Mouse (Mus musculus): ENCODE data around the gene Ggnbp2.
"Not testable (repeated sequence)": the region's sequence is repeated elsewhere in the genome, so short reads cannot be mapped to it uniquely, and the experiment has no call there.

The Ggnbp2 gene

DNA sequence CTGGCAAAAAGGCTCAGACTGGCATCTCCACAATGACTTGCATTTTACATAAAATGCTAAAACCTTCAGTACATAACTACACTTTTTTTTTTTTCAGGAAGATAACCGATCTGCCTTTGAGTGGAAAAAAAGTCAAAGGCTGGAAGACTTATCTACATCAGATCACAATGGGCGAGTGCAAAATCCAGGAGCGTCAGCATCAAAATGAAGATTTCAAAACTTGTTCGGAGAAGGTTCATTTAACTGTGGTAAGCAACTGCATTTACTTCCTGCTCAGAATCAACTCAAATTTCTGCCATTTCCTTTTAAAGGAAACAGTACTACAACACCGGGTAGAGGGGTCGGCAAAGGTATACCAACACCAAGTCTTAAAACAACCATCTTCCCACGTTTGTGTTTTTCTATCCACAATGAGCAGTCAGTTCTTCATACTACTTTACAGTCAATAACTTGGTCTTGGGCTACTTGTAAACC is 1.8 kb downstream of the Ggnbp2 start:
- Histone ChIP-seq H3K36me3 (ENCODE audit: control insufficient read depth, insufficient read depth, low read length, poor library complexity, severe bottlenecking) (peaks cover 2% of the 10 kb centered on the region; the same call in 1 of the 2 replicates), H3K27me3 (ENCODE audit: control insufficient read depth, insufficient read depth, low read length, poor library complexity, severe bottlenecking) (no peaks in the 10 kb centered on the region)
- peak; percentile 18 for DNase-seq (ENCODE audit: low read depth, low spot score)

GRCm38 (mm10) chr11:84867586-84867985 is 3.0 kb downstream of the Ggnbp2 start:
- H3K36me3 ChIP-seq (ENCODE audit: control insufficient read depth, insufficient read depth, low read length, poor library complexity, severe bottlenecking), result peaks cover 2% of the 10 kb centered on the region; the same call in 1 of the 2 replicates
- H3K27me3 ChIP-seq (ENCODE audit: control insufficient read depth, insufficient read depth, low read length, poor library complexity, severe bottlenecking), result no peaks in the 10 kb centered on the region
- DNase-seq (ENCODE audit: low read depth, low spot score), result no peak

GRCm38 (mm10) chr11:84865268-84865667 is 5.3 kb downstream of the Ggnbp2 start:
- no peak for DNase-seq (ENCODE audit: low read depth, low spot score)
- Histone ChIP-seq H3K27me3 (ENCODE audit: control insufficient read depth, insufficient read depth, low read length, poor library complexity, severe bottlenecking) (no peaks in the 10 kb centered on the region), H3K36me3 (ENCODE audit: control insufficient read depth, insufficient read depth, low read length, poor library complexity, severe bottlenecking) (peaks cover 4% of the 10 kb centered on the region; the same call in 1 of the 2 replicates)

GRCm38 (mm10) chr11:84855285-84855684 is 15.3 kb downstream of the Ggnbp2 start:
- H3K27me3 ChIP-seq (ENCODE audit: control insufficient read depth, insufficient read depth, low read length, poor library complexity, severe bottlenecking), result no peaks in the 10 kb centered on the region
- DNase-seq (ENCODE audit: low read depth, low spot score), result no peak
- H3K36me3 ChIP-seq (ENCODE audit: control insufficient read depth, insufficient read depth, low read length, poor library complexity, severe bottlenecking), result peaks cover 11% of the 10 kb centered on the region

- DNase-seq (ENCODE audit: low read depth, low spot score), result no peak
- Histone ChIP-seq H3K27me3 (ENCODE audit: control insufficient read depth, insufficient read depth, low read length, poor library complexity, severe bottlenecking) (no peaks in the 10 kb centered on the region), H3K36me3 (ENCODE audit: control insufficient read depth, insufficient read depth, low read length, poor library complexity, severe bottlenecking) (peaks cover 10% of the 10 kb centered on the region; the same call in 1 of the 2 replicates)
Measured at GRCm38 (mm10) chr11:84847475-84848090, 23.0 kb downstream of the Ggnbp2 start.

DNA sequence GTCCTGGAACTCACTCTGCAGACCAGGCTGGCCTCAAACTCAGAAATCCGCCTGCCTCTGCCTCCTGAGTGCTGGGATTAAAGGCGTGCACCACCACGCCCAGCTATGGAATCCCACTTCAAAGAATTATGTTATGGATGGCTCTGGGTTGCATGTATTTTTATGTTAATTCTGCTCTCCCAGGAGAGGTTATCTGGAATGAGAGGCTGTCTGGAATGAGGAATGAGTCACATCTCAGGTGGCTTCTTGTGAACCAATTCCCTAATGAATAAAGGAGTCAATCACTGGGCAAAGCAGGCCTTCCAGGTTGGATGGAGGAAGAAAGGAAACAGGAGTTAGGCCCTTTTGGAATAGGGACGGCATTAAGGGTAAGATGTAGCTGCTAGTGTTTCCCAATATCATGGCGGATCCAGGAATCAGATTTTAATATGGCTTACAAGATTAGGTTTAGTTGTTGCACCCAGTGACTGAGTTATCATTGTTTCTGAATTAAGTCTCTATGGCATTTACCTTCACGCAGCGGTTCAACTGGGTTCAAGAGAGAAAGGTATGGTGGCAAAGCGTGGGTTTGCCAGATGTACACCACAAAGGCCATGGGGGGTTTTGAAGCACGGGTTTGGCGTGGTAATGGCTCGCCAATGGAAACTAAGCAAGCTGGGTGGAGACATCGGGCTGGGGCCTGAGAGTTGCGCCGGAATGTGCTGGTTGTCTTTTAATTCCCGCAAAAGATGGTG is 23.7 kb downstream of the Ggnbp2 start:
- Histone ChIP-seq H3K27me3 (ENCODE audit: control insufficient read depth, insufficient read depth, low read length, poor library complexity, severe bottlenecking) (no peaks in the 10 kb centered on the region), H3K36me3 (ENCODE audit: control insufficient read depth, insufficient read depth, low read length, poor library complexity, severe bottlenecking) (peaks cover 10% of the 10 kb centered on the region; the same call in 1 of the 2 replicates)
- DNase-seq (ENCODE audit: low read depth, low spot score), result no peak

GRCm38 (mm10) chr11:84839330-84839729 is 31.3 kb downstream of the Ggnbp2 start:
- Histone ChIP-seq H3K27me3 (ENCODE audit: control insufficient read depth, insufficient read depth, low read length, poor library complexity, severe bottlenecking) (no peaks in the 10 kb centered on the region), H3K36me3 (ENCODE audit: control insufficient read depth, insufficient read depth, low read length, poor library complexity, severe bottlenecking) (peaks cover 18% of the 10 kb centered on the region)
- DNase-seq (ENCODE audit: low read depth, low spot score), result peak; percentile 31

DNA sequence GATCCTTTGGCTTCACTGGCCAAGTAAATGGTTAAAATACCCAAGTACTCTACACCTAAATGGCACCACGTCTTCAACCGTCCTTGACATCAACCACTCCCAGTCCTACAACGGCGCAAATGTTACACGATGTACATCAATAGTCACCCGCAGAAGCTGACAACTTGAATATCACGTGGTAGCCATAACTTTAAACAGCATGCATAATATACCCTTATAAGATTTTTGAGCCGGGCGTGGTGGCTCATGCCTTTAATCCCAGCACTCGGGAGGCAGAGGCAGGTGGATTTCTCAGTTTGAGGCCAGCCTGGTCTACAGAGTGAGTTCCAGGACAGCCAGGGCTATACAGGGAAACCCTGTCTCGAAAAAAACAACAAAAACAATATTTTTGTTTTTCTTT is 41.1 kb downstream of the Ggnbp2 start:
- not testable (repeated sequence) for H3K27me3 ChIP-seq (ENCODE audit: control insufficient read depth, insufficient read depth, low read length, poor library complexity, severe bottlenecking); H3K36me3 ChIP-seq (ENCODE audit: control insufficient read depth, insufficient read depth, low read length, poor library complexity, severe bottlenecking); DNase-seq (ENCODE audit: low read depth, low spot score)

DNA sequence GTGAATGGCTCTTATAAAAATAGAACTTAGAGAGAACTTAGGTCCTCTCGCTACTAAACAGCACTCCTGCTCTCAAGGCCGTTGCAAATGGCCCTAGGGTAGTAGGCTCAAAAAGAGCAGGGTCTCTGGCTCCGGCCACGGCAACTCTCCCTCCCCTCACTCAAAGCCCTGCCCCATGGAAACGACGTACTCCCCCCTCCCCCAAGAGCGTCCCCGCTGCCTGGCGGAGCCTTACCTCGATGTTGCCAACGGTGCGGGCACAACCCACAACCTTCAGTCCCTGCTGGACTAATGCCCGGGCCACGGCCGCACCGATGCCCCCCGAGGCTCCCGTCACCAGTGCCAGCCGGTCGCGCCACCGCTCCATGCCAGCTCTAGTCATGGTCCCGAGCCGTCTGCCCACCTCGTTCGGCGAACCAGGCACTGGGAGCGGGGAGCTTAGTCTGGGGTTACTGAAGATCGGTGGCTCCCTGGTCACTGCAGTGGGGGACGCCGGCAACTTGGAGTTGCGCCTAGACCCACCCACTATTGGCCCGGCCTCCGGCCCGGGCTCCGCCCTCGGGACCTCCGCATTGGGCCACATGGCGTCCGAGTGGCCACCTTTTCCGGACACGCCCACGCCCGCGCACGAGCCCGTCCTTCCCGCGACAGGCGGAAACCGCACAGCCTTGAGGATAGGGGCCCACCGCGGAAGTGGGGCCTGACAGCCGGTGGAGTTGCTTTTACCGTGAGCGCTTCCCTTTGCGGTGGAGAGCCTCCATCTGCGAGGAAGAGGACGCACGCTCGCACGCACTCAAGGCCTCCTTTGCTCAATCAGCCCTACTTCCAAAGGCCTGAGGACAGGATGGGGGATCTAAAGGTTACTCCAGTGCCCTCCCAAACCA is 41.9 kb downstream of the Ggnbp2 start, which contains the start of gene Dhrs11:
TSS of gene Dhrs11 (minus strand) at position 479 of the 884 bp plus-strand sequence.
- H3K36me3 ChIP-seq (ENCODE audit: control insufficient read depth, insufficient read depth, low read length, poor library complexity, severe bottlenecking), result 0 out of 2 replicates have a peak, but pooled peaks cover 1% of the 10 kb centered on the region
- H3K27me3 ChIP-seq (ENCODE audit: control insufficient read depth, insufficient read depth, low read length, poor library complexity, severe bottlenecking), result no peaks in the 10 kb centered on the region
- DNase-seq (ENCODE audit: low read depth, low spot score), result peak; percentile 91

GRCm38 (mm10) chr11:84827901-84828503 is 42.6 kb downstream of the Ggnbp2 start:
- H3K27me3 ChIP-seq (ENCODE audit: control insufficient read depth, insufficient read depth, low read length, poor library complexity, severe bottlenecking), result no peaks in the 10 kb centered on the region
- DNase-seq (ENCODE audit: low read depth, low spot score), result peak; percentile 20
- 0 out of 2 replicates have a peak, but pooled peaks cover 1% of the 10 kb centered on the region for H3K36me3 ChIP-seq (ENCODE audit: control insufficient read depth, insufficient read depth, low read length, poor library complexity, severe bottlenecking)

GRCm38 (mm10) chr11:84827492-84827891 is 43.1 kb downstream of the Ggnbp2 start:
- Histone ChIP-seq H3K27me3 (ENCODE audit: control insufficient read depth, insufficient read depth, low read length, poor library complexity, severe bottlenecking) (no peaks in the 10 kb centered on the region), H3K36me3 (ENCODE audit: control insufficient read depth, insufficient read depth, low read length, poor library complexity, severe bottlenecking) (0 out of 2 replicates have a peak, but pooled peaks cover 1% of the 10 kb centered on the region)
- no peak for DNase-seq (ENCODE audit: low read depth, low spot score)

GRCm38 (mm10) chr11:84826185-84826584 is 44.4 kb downstream of the Ggnbp2 start:
- DNase-seq (ENCODE audit: low read depth, low spot score), result no peak
- peaks cover 1% of the 10 kb centered on the region for H3K36me3 ChIP-seq (ENCODE audit: control insufficient read depth, insufficient read depth, low read length, poor library complexity, severe bottlenecking)
- no peaks in the 10 kb centered on the region for H3K27me3 ChIP-seq (ENCODE audit: control insufficient read depth, insufficient read depth, low read length, poor library complexity, severe bottlenecking)

GRCm38 (mm10) chr11:84825261-84825807 is 45.3 kb downstream of the Ggnbp2 start:
- H3K36me3 ChIP-seq (ENCODE audit: control insufficient read depth, insufficient read depth, low read length, poor library complexity, severe bottlenecking), result peaks cover 1% of the 10 kb centered on the region
- no peak for DNase-seq (ENCODE audit: low read depth, low spot score)

DNA sequence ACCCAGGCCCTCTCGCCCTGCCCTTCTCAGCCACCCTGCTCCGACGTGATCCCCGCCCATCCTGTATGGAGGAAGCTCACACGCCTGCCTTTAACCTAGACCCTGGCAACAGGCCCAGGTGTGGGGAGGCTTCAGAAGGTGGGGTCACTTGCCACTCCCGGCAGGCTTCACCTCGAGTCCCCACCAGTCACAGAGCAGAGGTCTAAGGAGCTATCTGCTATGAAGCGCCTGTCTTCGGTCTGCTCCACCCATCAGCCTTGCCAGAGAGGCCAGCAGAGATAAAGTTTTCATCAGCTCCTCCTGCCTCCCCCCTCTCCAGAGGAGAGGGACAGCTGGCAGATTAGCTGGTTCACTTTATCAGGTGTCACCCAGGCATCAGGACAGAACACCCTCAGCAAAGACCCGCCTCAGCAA is 47.1 kb downstream of the Ggnbp2 start:
- Histone ChIP-seq H3K36me3 (ENCODE audit: control insufficient read depth, insufficient read depth, low read length, poor library complexity, severe bottlenecking) (peaks cover 1% of the 10 kb centered on the region), H3K27me3 (ENCODE audit: control insufficient read depth, insufficient read depth, low read length, poor library complexity, severe bottlenecking) (no peaks in the 10 kb centered on the region)
- no peak for DNase-seq (ENCODE audit: low read depth, low spot score)

More at GRCm38 (mm10) chr11:84825261-84825807, 45.3 kb downstream of the Ggnbp2 start:
- no peaks in the 10 kb centered on the region for H3K27me3 ChIP-seq (ENCODE audit: control insufficient read depth, insufficient read depth, low read length, poor library complexity, severe bottlenecking)

All from splenic B cell, adult 2 months (primary cell).